Mouse (Mus musculus) limb, embryonic 10.5 days (tissue): Measurements from ENCODE around the gene Adipor2. TPM values are rescaled to one million over a fixed set of nuclear protein-coding genes. Genes with fewer than 3 reads are reported as not detected.
"Not testable (repeated sequence)": the region's sequence is repeated elsewhere in the genome, so short reads cannot be mapped to it uniquely, and the experiment has no call there.

Experiments
- DNase-seq: peaks from one replicate; pipeline ENCODE4 v3.0.0-alpha.2; 2017; ENCODE audit warnings: low spot score
- H3K27ac ChIP-seq: fragments of 300-500 bp; sonication (generic); 2 replicates; pipeline ENCODE4 v1.5.1; 2016; ENCODE audit warnings: mild to moderate bottlenecking
- H3K27me3 ChIP-seq: fragments of 300-500 bp; sonication (generic); 2 replicates; pipeline ENCODE4 v1.6.1; 2016; ENCODE audit warnings: low read depth, mild to moderate bottlenecking; ENCODE audit not compliant: poor library complexity, severe bottlenecking
- H3K36me3 ChIP-seq: fragments of 300-500 bp; sonication (generic); 2 replicates; pipeline ENCODE4 v1.6.1; 2016; ENCODE audit warnings: mild to moderate bottlenecking, moderate library complexity
- H3K4me1 ChIP-seq: fragments of 300-500 bp; sonication (generic); 2 replicates; pipeline ENCODE4 v1.6.1; 2016
- H3K4me3 ChIP-seq: fragments of 300-500 bp; sonication (generic); 2 replicates; pipeline ENCODE4 v1.5.1; 2016; ENCODE audit warnings: mild to moderate bottlenecking, moderate library complexity
- H3K9me3 ChIP-seq: fragments of 300-500 bp; sonication (generic); replicated peaks from 2 replicates; pipeline ENCODE4 v1.6.1; 2016; ENCODE audit warnings: mild to moderate bottlenecking
- WGBS: fragments of 180-500 bp; shearing (Covaris S2); methylation state at CpG from one replicate; pipeline ENCODE4 v1.1.7; 2016; 5-methylcytosine and 5-hydroxymethylcytosine counted together
- polyA plus RNA-seq: library from polyadenylated mRNA; unstranded; fragments of >200 nt; fragmentation: Nextera tagmentation; extraction: Ambion mirVana; gene quantifications from 2 replicates; pipeline ENCODE4 v1.2.1, GENCODE M21; 2016

Adipor2 gene
- polyA plus RNA-seq, 1 experiment from 2014 or later: 29.4 TPM

DNA sequence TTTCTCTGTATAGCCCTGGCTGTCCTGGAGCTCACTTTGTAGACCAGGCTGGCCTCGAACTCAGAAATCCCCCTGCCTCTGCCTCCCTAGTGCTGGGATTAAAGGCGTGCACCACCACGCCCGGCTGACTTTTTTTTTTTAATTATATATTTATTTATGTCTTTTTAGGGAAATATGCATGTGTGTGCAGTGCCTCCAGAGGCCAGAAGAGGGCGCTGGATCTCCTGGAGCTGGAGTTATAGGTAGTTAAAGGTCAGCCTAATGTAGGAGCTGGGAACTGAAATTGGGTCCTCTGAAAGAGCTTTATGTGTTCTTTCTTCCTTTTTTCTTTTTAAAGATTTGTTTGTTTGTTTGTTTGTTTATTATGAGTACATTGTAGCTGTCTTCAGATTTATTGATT, 25.2 kb upstream of the Adipor2 start:
- not testable (repeated sequence) for DNase-seq, H3K9me3 ChIP-seq, H3K27me3 ChIP-seq, H3K4me3 ChIP-seq, H3K27ac ChIP-seq, H3K4me1 ChIP-seq
- H3K36me3 ChIP-seq: peaks cover 30% of the 10 kb centered on the region
- WGBS: 78% methylated on average over 5 of the region's 5 CpGs

DNA sequence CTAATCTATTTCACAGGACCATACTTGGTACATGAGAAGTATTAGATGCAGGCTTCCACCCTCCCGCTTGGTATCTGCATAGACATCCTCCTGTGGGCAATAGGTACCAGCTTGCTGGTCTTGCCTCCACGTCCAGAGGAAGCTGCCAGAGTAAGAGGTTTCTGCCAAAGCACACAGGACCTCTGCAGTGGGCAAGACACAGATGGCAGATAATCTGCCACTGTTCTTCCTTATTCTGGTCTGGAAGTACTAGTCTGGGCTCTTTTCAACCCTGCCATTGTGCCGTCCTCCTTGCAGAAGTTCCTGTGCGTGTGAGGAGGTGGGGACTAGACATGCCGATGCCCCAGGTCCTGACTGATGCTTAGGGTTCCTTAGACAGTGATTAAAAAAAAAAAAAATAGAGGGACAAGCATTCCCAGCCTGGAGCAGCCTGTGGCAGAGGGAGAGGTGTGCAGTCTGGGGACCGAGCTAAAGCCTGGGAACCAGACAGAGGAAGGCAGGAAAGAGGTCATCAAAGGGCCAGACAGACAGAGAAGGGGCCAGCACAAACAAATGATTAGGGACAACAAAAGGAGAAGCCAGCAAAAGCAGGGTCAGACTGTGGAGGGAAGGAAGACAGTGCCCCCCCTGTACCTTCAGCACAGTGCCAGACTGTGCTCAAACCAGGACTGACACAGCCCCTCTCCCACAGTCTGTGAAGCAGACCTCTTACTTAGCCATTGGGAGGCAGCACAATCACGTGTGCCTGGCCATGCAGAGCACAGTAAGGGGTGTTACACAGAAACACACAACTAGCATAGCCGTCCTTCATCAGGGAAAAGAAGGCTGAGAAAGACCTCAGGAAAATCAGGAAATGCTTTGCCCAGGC, 20.6 kb upstream of the Adipor2 start:
- WGBS: 56% methylated on average over 8 of the region's 8 CpGs
- Histone ChIP-seq H3K4me1 (no peaks in the 10 kb centered on the region), H3K36me3 (peaks cover 42% of the 10 kb centered on the region), H3K9me3 (no peaks in the 10 kb centered on the region), H3K27me3 (no peaks in the 10 kb centered on the region), H3K27ac (peak overlapping the region; percentile 2; the same call in 1 of the 2 replicates), H3K4me3 (no peak overlapping the region)
- DNase-seq: no peak

DNA sequence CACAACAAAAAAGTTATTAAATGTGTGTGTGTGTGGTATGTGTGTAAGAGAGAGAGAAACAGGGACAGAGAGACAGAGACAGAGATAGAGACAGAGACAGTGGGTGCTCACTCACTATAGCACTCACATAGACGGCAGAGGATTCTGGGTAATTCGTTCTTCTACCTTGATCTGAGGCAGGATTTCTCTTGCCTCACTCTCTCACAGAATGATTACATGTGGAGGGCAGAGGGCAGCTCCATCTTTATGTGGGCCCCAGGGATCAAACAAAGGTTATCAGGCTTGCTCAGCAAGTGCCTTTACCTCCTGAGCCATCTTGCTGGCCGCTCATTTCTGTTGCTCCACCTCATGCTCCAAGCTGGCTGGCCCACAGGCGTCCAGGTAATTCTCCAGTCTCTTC, 16.9 kb upstream of the Adipor2 start:
- Histone ChIP-seq H3K27me3 (no peaks in the 10 kb centered on the region), H3K4me3 (no peak overlapping the region), H3K4me1 (no peaks in the 10 kb centered on the region), H3K36me3 (peaks cover 45% of the 10 kb centered on the region), H3K9me3 (no peaks in the 10 kb centered on the region), H3K27ac (no peak overlapping the region)
- 81% methylated on average over 4 of the region's 4 CpGs for WGBS
- DNase-seq: no peak

DNA sequence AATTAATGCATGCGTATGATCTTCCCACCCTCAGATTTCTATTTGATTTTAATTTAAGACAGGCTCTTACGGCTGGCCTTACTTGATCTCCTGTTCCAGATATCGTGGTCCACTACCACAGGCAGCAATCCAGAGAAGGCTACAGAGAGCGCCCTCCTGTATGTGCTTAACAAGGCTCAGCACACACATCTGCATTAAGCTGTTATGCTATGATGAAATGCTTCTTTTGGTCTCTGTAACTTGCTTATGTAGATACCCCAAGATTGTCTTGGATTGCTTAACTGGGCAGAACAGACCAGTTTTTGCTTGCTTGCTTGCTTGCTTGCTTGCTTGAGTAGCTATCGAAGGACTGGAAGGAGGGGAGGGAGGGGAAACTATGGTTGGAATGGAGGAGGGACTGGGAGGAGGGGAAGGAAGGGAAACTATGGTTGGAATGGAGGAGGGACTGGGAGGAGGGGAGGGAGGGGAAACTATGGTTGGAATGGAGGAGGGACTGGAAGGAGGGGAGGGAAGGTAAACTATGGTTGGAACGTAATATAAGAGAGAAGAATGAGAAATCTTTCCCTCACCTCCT, 14.3 kb upstream of the Adipor2 start:
- no peaks in the 10 kb centered on the region for H3K4me1 ChIP-seq
- no peak overlapping the region for H3K27ac ChIP-seq
- DNase-seq: no peak
- H3K27me3 ChIP-seq: no peaks in the 10 kb centered on the region
- 84% methylated on average over 6 of the region's 6 CpGs for WGBS
- no peaks in the 10 kb centered on the region for H3K9me3 ChIP-seq
- H3K36me3 ChIP-seq: peaks cover 46% of the 10 kb centered on the region
- no peak overlapping the region for H3K4me3 ChIP-seq

DNA sequence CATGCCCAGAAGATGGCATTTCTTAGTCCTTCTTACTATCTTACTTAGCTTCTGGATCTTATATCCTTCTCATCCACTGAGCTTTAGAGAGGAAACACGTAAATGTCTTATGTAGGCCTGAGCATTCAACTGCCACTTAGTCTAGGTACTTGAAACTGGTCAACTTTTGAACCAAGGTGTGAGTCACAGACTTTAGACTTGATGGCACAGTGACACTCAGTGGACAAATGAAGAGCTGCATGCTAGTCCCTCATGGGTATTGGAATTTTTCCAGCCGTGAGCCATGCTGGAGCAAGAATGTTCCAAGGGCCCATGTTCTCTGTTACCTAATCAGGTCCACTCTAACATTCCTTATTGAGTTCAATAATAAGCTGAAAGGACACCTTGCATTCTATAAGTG, 13.0 kb upstream of the Adipor2 start:
- H3K4me3 ChIP-seq: no peak overlapping the region
- no peak for DNase-seq
- no peak overlapping the region for H3K27ac ChIP-seq
- no peaks in the 10 kb centered on the region for H3K9me3 ChIP-seq
- peaks cover 50% of the 10 kb centered on the region for H3K36me3 ChIP-seq
- H3K4me1 ChIP-seq: no peaks in the 10 kb centered on the region
- 66% methylated on average over 2 of the region's 2 CpGs for WGBS
- H3K27me3 ChIP-seq: no peaks in the 10 kb centered on the region

DNA sequence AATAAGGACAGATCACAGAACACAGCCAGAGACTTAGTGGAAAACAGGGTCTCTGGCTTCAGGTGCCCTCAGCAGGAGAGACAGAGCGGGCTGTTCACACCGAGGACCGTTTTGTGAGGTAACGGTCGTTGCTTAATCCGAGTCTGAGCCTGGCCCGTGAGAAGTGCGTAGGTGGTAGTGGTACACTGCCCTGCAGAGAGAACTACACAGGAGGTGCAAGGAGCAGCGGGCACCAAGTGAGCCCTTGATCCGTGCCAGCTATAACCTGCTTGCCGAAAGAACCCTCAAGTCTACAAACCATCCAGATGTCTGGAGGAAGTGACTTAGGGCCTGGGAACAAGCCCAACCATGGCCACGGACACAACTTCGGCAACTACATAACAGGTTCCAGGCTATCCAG, 11.8 kb upstream of the Adipor2 start:
- DNase-seq: no peak
- WGBS: 98% methylated on average over 13 of the region's 13 CpGs
- peaks cover 43% of the 10 kb centered on the region for H3K36me3 ChIP-seq
- no peaks in the 10 kb centered on the region for H3K4me1 ChIP-seq
- no peaks in the 10 kb centered on the region for H3K9me3 ChIP-seq
- no peak overlapping the region for H3K4me3 ChIP-seq
- H3K27ac ChIP-seq: no peak overlapping the region
- no peaks in the 10 kb centered on the region for H3K27me3 ChIP-seq

DNA sequence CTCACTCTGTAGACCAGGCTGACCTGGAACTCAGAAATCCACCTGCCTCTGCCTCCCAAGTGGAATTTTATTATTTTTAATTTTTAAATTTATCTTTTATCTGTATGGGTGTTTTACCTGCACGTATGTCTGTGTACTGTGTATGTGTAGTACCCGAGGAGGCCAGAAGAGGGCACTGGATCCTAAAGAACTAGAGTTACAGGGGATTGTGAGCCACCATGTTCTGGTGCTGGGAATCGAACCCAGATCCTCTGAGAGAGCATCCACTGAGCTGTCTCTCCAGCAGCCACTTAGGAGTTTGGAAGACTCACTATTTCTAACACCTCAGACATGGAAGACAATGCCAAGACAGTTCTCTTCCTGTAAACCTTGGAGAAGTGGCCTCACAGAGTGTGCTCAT, 11.1 kb upstream of the Adipor2 start:
- Histone ChIP-seq H3K9me3 (no peaks in the 10 kb centered on the region), H3K4me3 (no peak overlapping the region), H3K4me1 (no peaks in the 10 kb centered on the region), H3K27me3 (no peaks in the 10 kb centered on the region), H3K27ac (no peak overlapping the region), H3K36me3 (peaks cover 37% of the 10 kb centered on the region)
- DNase-seq: no peak
- 88% methylated on average over 3 of the region's 3 CpGs for WGBS

DNA sequence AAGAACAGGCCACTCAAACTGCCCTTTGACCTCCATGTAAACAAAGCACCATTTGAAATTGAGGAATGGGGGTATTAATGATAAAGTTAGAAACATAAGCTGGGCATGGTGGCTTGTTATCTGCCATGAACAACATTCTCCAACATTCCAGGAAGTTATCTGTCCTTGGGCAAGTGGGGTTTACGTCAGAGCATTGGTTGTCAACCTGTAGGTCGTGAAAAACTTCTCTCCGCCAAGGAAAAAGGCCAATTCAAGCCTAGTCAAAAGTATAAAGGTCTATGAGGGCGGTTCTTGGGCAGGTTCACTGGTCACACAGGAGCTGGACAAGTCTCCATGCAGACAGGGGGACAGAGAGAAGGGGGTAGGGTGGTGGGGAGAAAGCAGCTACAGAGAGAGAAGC, 3.5 kb upstream of the Adipor2 start:
- Histone ChIP-seq H3K9me3 (no peaks in the 10 kb centered on the region), H3K27me3 (no peaks in the 10 kb centered on the region), H3K4me1 (peaks cover 24% of the 10 kb centered on the region), H3K36me3 (0 out of 2 replicates have a peak, but pooled peaks cover 3% of the 10 kb centered on the region), H3K27ac (no peak overlapping the region), H3K4me3 (no peak overlapping the region)
- no peak for DNase-seq
- 87% methylated on average over 4 of the region's 4 CpGs for WGBS

DNA sequence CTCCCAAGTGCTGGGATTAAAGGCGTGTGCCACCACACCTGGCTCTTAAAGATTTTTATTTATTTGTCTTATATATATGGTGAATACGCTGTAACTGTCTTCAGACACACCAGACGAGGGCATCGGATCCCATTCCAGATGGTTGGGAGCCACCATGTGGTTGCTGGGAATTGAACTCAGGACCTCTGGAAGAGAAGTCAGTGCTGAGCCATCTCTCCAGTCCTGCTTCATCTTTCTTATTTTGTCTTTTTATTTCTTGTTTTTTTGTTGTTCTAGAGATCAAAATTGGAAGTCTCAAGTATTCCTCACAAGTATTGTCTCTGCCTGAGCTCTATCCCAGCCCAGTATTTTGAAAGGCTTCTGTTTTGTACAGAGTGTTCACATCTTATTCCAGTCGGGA, 2.9 kb upstream of the Adipor2 start:
- Histone ChIP-seq H3K27ac (no peak overlapping the region), H3K27me3 (no peaks in the 10 kb centered on the region), H3K36me3 (no peaks in the 10 kb centered on the region), H3K4me1 (peaks cover 24% of the 10 kb centered on the region), H3K4me3 (no peak overlapping the region), H3K9me3 (no peaks in the 10 kb centered on the region)
- 94% methylated on average over 5 of the region's 5 CpGs for WGBS
- no peak for DNase-seq

DNA sequence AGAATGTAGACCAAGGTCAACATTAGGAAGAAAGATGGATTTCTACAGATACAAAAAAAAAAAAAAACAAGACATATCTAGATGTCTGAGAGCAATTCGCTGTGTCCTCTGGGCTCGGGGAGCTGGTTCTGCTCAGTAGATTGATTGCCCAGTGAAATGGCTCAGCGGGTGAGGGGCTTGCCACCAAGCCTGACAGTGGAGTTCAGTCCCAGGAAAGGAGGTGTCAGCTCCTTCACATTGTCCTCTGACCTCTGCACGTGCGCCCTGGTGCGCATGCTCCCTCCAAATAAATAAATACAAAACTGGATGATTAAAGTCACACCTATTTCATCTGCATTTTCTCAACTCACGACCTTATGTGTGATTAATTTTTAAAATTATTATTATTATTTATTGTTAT, 1.9 kb upstream of the Adipor2 start:
- WGBS: 39% methylated on average over 7 of the region's 7 CpGs
- H3K27me3 ChIP-seq: no peaks in the 10 kb centered on the region
- no peaks in the 10 kb centered on the region for H3K36me3 ChIP-seq
- H3K4me3 ChIP-seq: no peak overlapping the region
- no peak for DNase-seq
- no peaks in the 10 kb centered on the region for H3K9me3 ChIP-seq
- H3K27ac ChIP-seq: no peak overlapping the region
- peaks cover 24% of the 10 kb centered on the region for H3K4me1 ChIP-seq

DNA sequence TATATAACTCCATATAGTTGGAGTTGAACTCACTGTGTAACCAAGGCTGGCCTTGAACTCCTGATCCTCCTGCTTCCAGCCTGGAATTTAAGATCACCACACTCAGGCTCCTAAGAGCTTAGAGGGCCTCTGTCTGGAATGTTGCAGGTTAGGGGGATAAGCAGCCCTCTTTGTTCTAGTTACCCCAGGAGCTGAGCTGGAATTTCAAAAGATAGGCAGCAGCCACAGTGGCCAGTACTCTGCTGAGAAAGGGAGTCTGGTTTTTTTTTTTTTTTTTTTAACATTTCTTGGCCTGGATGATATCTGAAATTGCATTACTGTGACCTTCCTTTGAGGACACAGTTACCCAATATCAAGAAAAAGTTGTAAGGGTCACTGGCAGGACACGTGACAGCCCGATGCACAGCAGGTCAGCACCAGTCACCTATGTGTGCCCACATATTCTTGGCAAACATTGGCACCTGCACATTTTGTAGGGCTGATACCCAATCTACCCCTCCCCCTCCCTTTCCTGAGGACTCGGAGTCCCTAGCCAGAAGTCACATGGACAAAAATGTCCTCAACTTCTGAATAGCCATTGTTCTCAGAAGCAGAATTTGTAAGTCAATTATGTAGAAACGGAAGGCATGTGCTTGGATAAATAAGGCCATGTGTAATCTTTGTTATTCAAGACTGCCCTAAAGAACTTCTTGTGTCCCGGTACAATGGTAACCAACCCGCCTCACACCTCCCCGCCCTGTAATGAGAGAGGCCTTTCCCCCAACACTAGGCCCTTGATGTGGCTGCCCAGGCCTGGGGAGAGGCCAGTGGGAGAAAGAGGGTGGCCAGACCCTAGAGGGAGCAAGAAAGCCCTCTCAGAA, 1.1 kb upstream of the Adipor2 start:
- H3K27me3 ChIP-seq: no peaks in the 10 kb centered on the region
- no peaks in the 10 kb centered on the region for H3K9me3 ChIP-seq
- H3K4me1 ChIP-seq: peaks cover 24% of the 10 kb centered on the region
- DNase-seq: no peak
- peak overlapping the region; percentile 22; the same call in 1 of the 2 replicates for H3K27ac ChIP-seq
- H3K4me3 ChIP-seq: no peak overlapping the region
- 43% methylated on average over 7 of the region's 7 CpGs for WGBS
- no peaks in the 10 kb centered on the region for H3K36me3 ChIP-seq

DNA sequence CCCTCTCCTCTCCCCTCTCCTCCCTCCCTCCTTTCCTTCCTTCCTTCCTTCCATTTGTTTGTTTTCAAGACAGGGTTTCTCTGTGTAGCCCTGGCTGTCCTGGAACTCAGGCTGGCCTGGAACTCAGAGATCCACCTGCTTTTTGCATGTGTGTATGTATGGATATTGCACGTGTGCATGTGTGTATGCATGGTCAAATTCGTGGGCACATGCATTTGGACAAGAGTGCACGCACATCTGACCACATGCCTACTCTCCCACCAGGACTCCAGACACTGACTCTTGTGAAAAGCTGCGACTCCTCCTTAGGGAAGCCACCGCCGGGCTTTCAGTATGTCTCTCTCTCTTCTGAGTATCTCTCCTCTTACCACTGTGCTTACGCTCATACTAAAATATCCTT, 317 bp upstream of the Adipor2 start:
- no peak overlapping the region for H3K4me3 ChIP-seq

DNA sequence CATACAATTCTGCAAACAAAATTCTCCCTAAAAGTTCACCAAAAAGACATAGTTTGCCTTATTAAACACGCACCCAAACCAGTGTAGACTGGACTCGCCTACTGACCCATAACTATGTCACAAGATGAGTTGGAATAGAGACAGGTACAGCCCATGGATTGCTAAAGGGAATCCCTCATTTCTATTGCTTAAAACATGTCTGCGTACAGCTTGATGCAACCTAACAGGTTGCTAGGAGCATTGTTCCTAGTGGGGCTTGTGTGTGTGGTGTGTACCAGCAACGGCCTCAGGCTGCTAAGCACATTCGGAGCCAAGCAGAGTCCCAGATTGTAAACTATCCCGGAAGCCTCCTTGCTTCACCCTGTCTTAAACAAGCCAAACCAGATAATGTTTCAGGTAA, 861 bp downstream of the Adipor2 start:
- Histone ChIP-seq H3K27me3 (no peaks in the 10 kb centered on the region), H3K4me3 (no peak overlapping the region), H3K27ac (no peak overlapping the region), H3K36me3 (no peaks in the 10 kb centered on the region), H3K9me3 (no peaks in the 10 kb centered on the region), H3K4me1 (peaks cover 16% of the 10 kb centered on the region)
- WGBS: 72% methylated on average over 6 of the region's 6 CpGs
- no peak for DNase-seq

More for the DNA sequence above, 317 bp upstream of the Adipor2 start:
- 68% methylated on average over 7 of the region's 7 CpGs for WGBS
- H3K27me3 ChIP-seq: no peaks in the 10 kb centered on the region
- H3K9me3 ChIP-seq: no peaks in the 10 kb centered on the region
- H3K4me1 ChIP-seq: peaks cover 23% of the 10 kb centered on the region
- no peaks in the 10 kb centered on the region for H3K36me3 ChIP-seq
- H3K27ac ChIP-seq: no peak overlapping the region
- no peak for DNase-seq
